Mouse (Mus musculus) neural tube, embryonic 15.5 days (tissue): ENCODE results near the gene Pwwp2b. TPM values are rescaled to one million over a fixed set of nuclear protein-coding genes. Genes with fewer than 3 reads are reported as not detected.

Experiments used
- ATAC-seq: fragments of 200-750 bp; cut with Nextera tagmentation; 2 replicates; pipeline ENCODE4 v1.8.0; 2017; ENCODE audit warnings: mild to moderate bottlenecking, moderate TSS enrichment, moderate library complexity; ENCODE audit not compliant: low FRiP score
- H3K27ac ChIP-seq: fragments of 300-500 bp; sonication (generic); replicated peaks from 2 replicates; pipeline ENCODE4 v1.5.1; 2015; ENCODE audit warnings: mild to moderate bottlenecking, inconsistent platforms
- H3K27me3 ChIP-seq: fragments of 300-500 bp; sonication (generic); replicated peaks from 2 replicates; pipeline ENCODE4 v1.6.1; 2015; ENCODE audit warnings: inconsistent platforms
- H3K36me3 ChIP-seq: fragments of 300-500 bp; sonication (generic); 2 replicates; pipeline ENCODE4 v1.6.1; 2015; ENCODE audit warnings: inconsistent platforms
- H3K4me1 ChIP-seq: fragments of 300-500 bp; sonication (generic); 2 replicates; pipeline ENCODE4 v1.6.1; 2015; ENCODE audit warnings: inconsistent platforms
- H3K4me2 ChIP-seq: fragments of 300-500 bp; sonication (generic); 2 replicates; pipeline ENCODE4 v1.6.1; 2015; ENCODE audit warnings: inconsistent platforms, mild to moderate bottlenecking, moderate library complexity
- H3K4me3 ChIP-seq: fragments of 300-500 bp; sonication (generic); replicated peaks from 2 replicates; pipeline ENCODE4 v1.5.1; 2015; ENCODE audit warnings: mild to moderate bottlenecking, inconsistent platforms
- H3K9ac ChIP-seq: fragments of 300-500 bp; sonication (generic); replicated peaks from 2 replicates; pipeline ENCODE4 v1.6.1; 2015; ENCODE audit warnings: mild to moderate bottlenecking, inconsistent platforms
- H3K9me3 ChIP-seq: fragments of 300-500 bp; sonication (generic); replicated peaks from 2 replicates; pipeline ENCODE4 v1.6.1; 2016; ENCODE audit warnings: inconsistent platforms
- WGBS: fragments of 180-500 bp; shearing (Covaris S2); methylation state at CpG from one replicate; pipeline ENCODE4 v1.1.7; 2015; ENCODE audit warnings: mixed read lengths; 5-methylcytosine and 5-hydroxymethylcytosine counted together
- polyA plus RNA-seq: library from polyadenylated mRNA; unstranded; fragments of >200 nt; fragmentation: Nextera tagmentation; extraction: Ambion mirVana; gene quantifications from 2 replicates; pipeline ENCODE4 v1.2.1, GENCODE M21; 2015

The Pwwp2b gene
- polyA plus RNA-seq, 1 experiment from 2014 or later: 5.8 TPM

- Histone ChIP-seq H3K27me3 (no peaks in the 10 kb centered on the region), H3K9ac (no peak overlapping the region)
These were observed 32.8 kb upstream of the Pwwp2b start for GRCm38 (mm10) chr7:139215516-139215915.

GRCm38 (mm10) chr7:139215946-139216345 lies 32.3 kb upstream of the Pwwp2b start:
- peaks cover 16% of the 10 kb centered on the region for H3K4me1 ChIP-seq
- H3K36me3 ChIP-seq: no peaks in the 10 kb centered on the region
- H3K9me3 ChIP-seq: no peaks in the 10 kb centered on the region
- no peak overlapping the region for H3K4me3 ChIP-seq
- no peak for ATAC-seq
- H3K27me3 ChIP-seq: no peaks in the 10 kb centered on the region
- H3K4me2 ChIP-seq: no peak overlapping the region
- H3K9ac ChIP-seq: no peak overlapping the region
- no peak overlapping the region for H3K27ac ChIP-seq
- WGBS: 92% methylated on average over 7 of the region's 7 CpGs

More at GRCm38 (mm10) chr7:139215516-139215915, 32.8 kb upstream of the Pwwp2b start:
- no peak overlapping the region for H3K4me2 ChIP-seq
- H3K36me3 ChIP-seq: no peaks in the 10 kb centered on the region
- H3K4me3 ChIP-seq: no peak overlapping the region
- 84% methylated on average over 1 of the region's 1 CpGs for WGBS
- H3K27ac ChIP-seq: no peak overlapping the region
- ATAC-seq: no peak
- no peaks in the 10 kb centered on the region for H3K9me3 ChIP-seq
- peaks cover 16% of the 10 kb centered on the region for H3K4me1 ChIP-seq

- WGBS: 93% methylated on average over 9 of the region's 9 CpGs
- no peaks in the 10 kb centered on the region for H3K9me3 ChIP-seq
These were observed 31.8 kb upstream of the Pwwp2b start for GRCm38 (mm10) chr7:139216464-139216863.

GRCm38 (mm10) chr7:139217046-139217445 lies 31.2 kb upstream of the Pwwp2b start:
- Histone ChIP-seq H3K27me3 (no peaks in the 10 kb centered on the region), H3K9me3 (no peaks in the 10 kb centered on the region), H3K4me3 (no peak overlapping the region), H3K4me2 (no peak overlapping the region), H3K4me1 (peaks cover 14% of the 10 kb centered on the region), H3K36me3 (no peaks in the 10 kb centered on the region), H3K27ac (no peak overlapping the region), H3K9ac (no peak overlapping the region)
- WGBS: 89% methylated on average over 7 of the region's 7 CpGs
- ATAC-seq: no peak

More at GRCm38 (mm10) chr7:139216464-139216863, 31.8 kb upstream of the Pwwp2b start:
- Histone ChIP-seq H3K27ac (no peak overlapping the region), H3K4me1 (peaks cover 16% of the 10 kb centered on the region), H3K4me2 (no peak overlapping the region), H3K27me3 (no peaks in the 10 kb centered on the region), H3K4me3 (no peak overlapping the region), H3K36me3 (no peaks in the 10 kb centered on the region), H3K9ac (no peak overlapping the region)
- no peak for ATAC-seq

- Histone ChIP-seq H3K4me1 (peaks cover 1% of the 10 kb centered on the region), H3K27ac (no peak overlapping the region), H3K36me3 (no peaks in the 10 kb centered on the region), H3K4me3 (no peak overlapping the region), H3K4me2 (no peak overlapping the region), H3K9me3 (no peaks in the 10 kb centered on the region), H3K27me3 (no peaks in the 10 kb centered on the region), H3K9ac (no peak overlapping the region)
- no peak for ATAC-seq
- WGBS: 69% methylated on average over 6 of the region's 6 CpGs
These were observed 29.5 kb upstream of the Pwwp2b start for GRCm38 (mm10) chr7:139218641-139219415.

GRCm38 (mm10) chr7:139219486-139219885 lies 28.8 kb upstream of the Pwwp2b start:
- Histone ChIP-seq H3K27me3 (no peaks in the 10 kb centered on the region), H3K4me3 (no peak overlapping the region), H3K9ac (no peak overlapping the region), H3K27ac (no peak overlapping the region), H3K4me2 (no peak overlapping the region), H3K4me1 (no peaks in the 10 kb centered on the region), H3K36me3 (no peaks in the 10 kb centered on the region), H3K9me3 (no peaks in the 10 kb centered on the region)
- ATAC-seq: no peak
- WGBS: 87% methylated on average over 5 of the region's 5 CpGs

GRCm38 (mm10) chr7:139220303-139220702 lies 28.0 kb upstream of the Pwwp2b start:
- no peak overlapping the region for H3K9ac ChIP-seq
- no peaks in the 10 kb centered on the region for H3K27me3 ChIP-seq
- no peak for ATAC-seq
- no peak overlapping the region for H3K4me3 ChIP-seq
- no peaks in the 10 kb centered on the region for H3K36me3 ChIP-seq
- H3K27ac ChIP-seq: no peak overlapping the region
- WGBS: 34% methylated on average over 2 of the region's 2 CpGs
- H3K4me1 ChIP-seq: no peaks in the 10 kb centered on the region
- H3K9me3 ChIP-seq: no peaks in the 10 kb centered on the region
- no peak overlapping the region for H3K4me2 ChIP-seq

GRCm38 (mm10) chr7:139221072-139221471 lies 27.2 kb upstream of the Pwwp2b start:
- H3K36me3 ChIP-seq: no peaks in the 10 kb centered on the region
- no peaks in the 10 kb centered on the region for H3K9me3 ChIP-seq
- no peak overlapping the region for H3K27ac ChIP-seq
- ATAC-seq: no peak
- H3K4me1 ChIP-seq: no peaks in the 10 kb centered on the region
- WGBS: 88% methylated on average over 5 of the region's 5 CpGs
- no peak overlapping the region for H3K4me2 ChIP-seq
- no peaks in the 10 kb centered on the region for H3K27me3 ChIP-seq
- no peak overlapping the region for H3K9ac ChIP-seq
- no peak overlapping the region for H3K4me3 ChIP-seq

GRCm38 (mm10) chr7:139221856-139222255 lies 26.4 kb upstream of the Pwwp2b start:
- no peak for ATAC-seq
- no peak overlapping the region for H3K4me3 ChIP-seq
- no peaks in the 10 kb centered on the region for H3K4me1 ChIP-seq
- no peaks in the 10 kb centered on the region for H3K9me3 ChIP-seq
- WGBS: 60% methylated on average over 2 of the region's 2 CpGs
- no peak overlapping the region for H3K4me2 ChIP-seq
- H3K9ac ChIP-seq: no peak overlapping the region
- H3K27me3 ChIP-seq: no peaks in the 10 kb centered on the region
- no peaks in the 10 kb centered on the region for H3K36me3 ChIP-seq
- H3K27ac ChIP-seq: no peak overlapping the region

GRCm38 (mm10) chr7:139222341-139222740 lies 25.9 kb upstream of the Pwwp2b start:
- Histone ChIP-seq H3K27me3 (no peaks in the 10 kb centered on the region), H3K4me3 (no peak overlapping the region), H3K27ac (no peak overlapping the region), H3K4me1 (no peaks in the 10 kb centered on the region), H3K36me3 (no peaks in the 10 kb centered on the region), H3K9ac (no peak overlapping the region), H3K9me3 (no peaks in the 10 kb centered on the region), H3K4me2 (no peak overlapping the region)
- ATAC-seq: no peak
- 85% methylated on average over 4 of the region's 4 CpGs for WGBS

- no peak overlapping the region for H3K4me3 ChIP-seq
- H3K9me3 ChIP-seq: no peaks in the 10 kb centered on the region
- no peaks in the 10 kb centered on the region for H3K36me3 ChIP-seq
- no peaks in the 10 kb centered on the region for H3K27me3 ChIP-seq
- no peak for ATAC-seq
- no peak overlapping the region for H3K4me2 ChIP-seq
- no peak overlapping the region for H3K27ac ChIP-seq
- no peaks in the 10 kb centered on the region for H3K4me1 ChIP-seq
- H3K9ac ChIP-seq: no peak overlapping the region
- WGBS: 91% methylated on average over 1 of the region's 1 CpGs
These were observed 24.2 kb upstream of the Pwwp2b start for GRCm38 (mm10) chr7:139224070-139224469.

GRCm38 (mm10) chr7:139224725-139225124 lies 23.6 kb upstream of the Pwwp2b start:
- 85% methylated on average over 8 of the region's 8 CpGs for WGBS

More at GRCm38 (mm10) chr7:139224725-139225124, 23.6 kb upstream of the Pwwp2b start:
- Histone ChIP-seq H3K4me1 (no peaks in the 10 kb centered on the region), H3K4me3 (no peak overlapping the region), H3K9me3 (no peaks in the 10 kb centered on the region), H3K36me3 (no peaks in the 10 kb centered on the region), H3K9ac (no peak overlapping the region), H3K4me2 (no peak overlapping the region), H3K27me3 (no peaks in the 10 kb centered on the region), H3K27ac (no peak overlapping the region)
- no peak for ATAC-seq
